Mouse (Mus musculus) hematopoietic stem cell, adult 5-6 weeks (primary cell): ENCODE measurements around the gene Xpnpep1. TPM values are rescaled to one million over a fixed set of nuclear protein-coding genes. Genes with fewer than 3 reads are reported as not detected.
A peak's percentile ranks its signal among the peaks of the same experiment; 100 is the strongest.

Experiments
- ATAC-seq, 2 experiments: fragments of 125-278 bp in 1 of 2; replicated peaks in 1 of 2; 2 replicates each; pipeline ENCODE4 v1.8.0; 2016 to 2017; ENCODE audit warnings: inconsistent platforms in 2 of 2, mild to moderate bottlenecking in 2 of 2, moderate number of reproducible peaks in 2 of 2, low read depth in 1 of 2, moderate TSS enrichment in 1 of 2; ENCODE audit not compliant: low FRiP score in 2 of 2, poor library complexity in 2 of 2, severe bottlenecking in 2 of 2, insufficient read depth in 1 of 2, low TSS enrichment in 1 of 2
- total RNA-seq: library from RNA; stranded (forward); fragments of 172-1452, 232-1000 nt; gene quantifications from 2 replicates; pipeline ENCODE4 v1.2.3, GENCODE M21; 2017

Gene Xpnpep1
- total RNA-seq, 1 experiment from 2014 or later: 51.9 TPM

- ATAC-seq: no peak
Observed at GRCm38 (mm10) chr19:52962745-52963144, 77.3 kb downstream of the Xpnpep1 start.

GRCm38 (mm10) chr19:52922678-52923495 lies 117.1 kb downstream of the Xpnpep1 start:
- peak; percentile 67 to 76 for ATAC-seq

GRCm38 (mm10) chr19:52904182-52904581 lies 135.8 kb downstream of the Xpnpep1 start:
- no peak for ATAC-seq

- no peak for ATAC-seq
Observed at GRCm38 (mm10) chr19:52891807-52892442, 148.1 kb downstream of the Xpnpep1 start.

Other genes with a start within 250 kb of the Xpnpep1 start
- gene Add3, start 100.2 kb upstream of the Xpnpep1 start, total RNA-seq: 67.0 and 67.7 TPM in 2 replicates